Mouse (Mus musculus): Measurements from ENCODE around the gene Vamp9. TPM values are rescaled to one million over a fixed set of nuclear protein-coding genes. Genes with fewer than 3 reads are reported as not detected.

Gene Vamp9
- polyA plus RNA-seq, 1 experiment from 2014 or later = 0.68 TPM

DNA sequence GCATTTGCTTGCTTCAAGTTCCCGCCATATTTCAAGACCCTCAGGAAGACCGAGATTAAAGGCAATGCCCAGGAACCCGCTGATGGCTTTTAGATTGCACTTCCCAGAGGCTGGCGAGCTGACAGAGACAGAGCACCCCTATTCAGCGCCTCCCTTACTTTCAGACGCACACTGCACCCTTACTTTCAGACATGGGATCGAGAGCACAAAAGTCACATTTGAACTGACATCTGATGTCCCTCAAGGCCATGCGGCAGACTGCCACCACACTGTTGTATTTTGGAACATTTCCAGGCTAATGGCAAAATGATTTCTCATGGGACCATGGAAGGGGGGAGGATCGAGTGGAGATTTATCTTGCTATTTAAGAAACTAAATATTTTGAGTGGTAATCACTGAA lies 28.5 kb upstream of the Vamp9 start:
- no peak overlapping the region for H3K4me2 ChIP-seq (ENCODE audit: low read length)

GRCm38 (mm10) chr5:99882441-99882840 lies 23.6 kb upstream of the Vamp9 start:
- H3K9ac ChIP-seq (replicated peaks; ENCODE audit: low read length) = no peak overlapping the region
- no peaks in the 10 kb centered on the region for H3K4me1 ChIP-seq (ENCODE audit: control insufficient read depth, insufficient read depth, low read length)
- H3K36me3 ChIP-seq (ENCODE audit: control insufficient read depth, insufficient read depth, low read length) = no peaks in the 10 kb centered on the region
- DNase-seq = no peak
- H3K4me2 ChIP-seq (ENCODE audit: low read length) = no peak overlapping the region
- 91% methylated on average over 3 of the region's 3 CpGs for WGBS
- H3K27ac ChIP-seq (replicated peaks; ENCODE audit: low read depth, low read length) = no peak overlapping the region
- no peaks in the 10 kb centered on the region for H3K27me3 ChIP-seq (ENCODE audit: control insufficient read depth, insufficient read depth, low read length)
- no peak for ATAC-seq (ENCODE audit: low FRiP score, low TSS enrichment)
- no peaks in the 10 kb centered on the region for H3K9me3 ChIP-seq (ENCODE audit: control insufficient read depth, low read length)
- no peak overlapping the region for H3K4me3 ChIP-seq (replicated peaks; ENCODE audit: low read depth, low read length)

More for the DNA sequence above, 28.5 kb upstream of the Vamp9 start:
- WGBS = 59% methylated on average over 9 of the region's 9 CpGs
- H3K4me1 ChIP-seq (ENCODE audit: control insufficient read depth, insufficient read depth, low read length) = peaks cover 2% of the 10 kb centered on the region; the same call in 1 of the 2 replicates
- H3K27me3 ChIP-seq (ENCODE audit: control insufficient read depth, insufficient read depth, low read length) = no peaks in the 10 kb centered on the region
- H3K9ac ChIP-seq (replicated peaks; ENCODE audit: low read length) = no peak overlapping the region
- no peaks in the 10 kb centered on the region for H3K36me3 ChIP-seq (ENCODE audit: control insufficient read depth, insufficient read depth, low read length)
- no peak for ATAC-seq (ENCODE audit: low FRiP score, low TSS enrichment)
- H3K4me3 ChIP-seq (replicated peaks; ENCODE audit: low read depth, low read length) = no peak overlapping the region
- no peak overlapping the region for H3K27ac ChIP-seq (replicated peaks; ENCODE audit: low read depth, low read length)
- no peaks in the 10 kb centered on the region for H3K9me3 ChIP-seq (ENCODE audit: control insufficient read depth, low read length)
- DNase-seq = peak; percentile 36

- H3K4me1 ChIP-seq (ENCODE audit: control insufficient read depth, insufficient read depth, low read length) = no peaks in the 10 kb centered on the region
- DNase-seq = no peak
- no peak for ATAC-seq (ENCODE audit: low FRiP score, low TSS enrichment)
- no peak overlapping the region for H3K4me2 ChIP-seq (ENCODE audit: low read length)
- no peak overlapping the region for H3K9ac ChIP-seq (replicated peaks; ENCODE audit: low read length)
- 91% methylated on average over 4 of the region's 4 CpGs for WGBS
- no peaks in the 10 kb centered on the region for H3K27me3 ChIP-seq (ENCODE audit: control insufficient read depth, insufficient read depth, low read length)
- H3K27ac ChIP-seq (replicated peaks; ENCODE audit: low read depth, low read length) = no peak overlapping the region
- H3K4me3 ChIP-seq (replicated peaks; ENCODE audit: low read depth, low read length) = no peak overlapping the region
- H3K9me3 ChIP-seq (ENCODE audit: control insufficient read depth, low read length) = no peaks in the 10 kb centered on the region
- no peaks in the 10 kb centered on the region for H3K36me3 ChIP-seq (ENCODE audit: control insufficient read depth, insufficient read depth, low read length)
These were observed 22.0 kb upstream of the Vamp9 start for GRCm38 (mm10) chr5:99884035-99884434.

GRCm38 (mm10) chr5:99887133-99887532 lies 18.9 kb upstream of the Vamp9 start:
- Histone ChIP-seq H3K27ac (replicated peaks; ENCODE audit: low read depth, low read length) (no peak overlapping the region), H3K4me3 (replicated peaks; ENCODE audit: low read depth, low read length) (no peak overlapping the region), H3K9ac (replicated peaks; ENCODE audit: low read length) (no peak overlapping the region), H3K36me3 (ENCODE audit: control insufficient read depth, insufficient read depth, low read length) (no peaks in the 10 kb centered on the region), H3K27me3 (ENCODE audit: control insufficient read depth, insufficient read depth, low read length) (no peaks in the 10 kb centered on the region), H3K9me3 (ENCODE audit: control insufficient read depth, low read length) (no peaks in the 10 kb centered on the region), H3K4me1 (ENCODE audit: control insufficient read depth, insufficient read depth, low read length) (no peaks in the 10 kb centered on the region), H3K4me2 (ENCODE audit: low read length) (no peak overlapping the region)
- ATAC-seq (ENCODE audit: low FRiP score, low TSS enrichment) = no peak
- WGBS = 78% methylated on average over 1 of the region's 1 CpGs
- DNase-seq = no peak

DNA sequence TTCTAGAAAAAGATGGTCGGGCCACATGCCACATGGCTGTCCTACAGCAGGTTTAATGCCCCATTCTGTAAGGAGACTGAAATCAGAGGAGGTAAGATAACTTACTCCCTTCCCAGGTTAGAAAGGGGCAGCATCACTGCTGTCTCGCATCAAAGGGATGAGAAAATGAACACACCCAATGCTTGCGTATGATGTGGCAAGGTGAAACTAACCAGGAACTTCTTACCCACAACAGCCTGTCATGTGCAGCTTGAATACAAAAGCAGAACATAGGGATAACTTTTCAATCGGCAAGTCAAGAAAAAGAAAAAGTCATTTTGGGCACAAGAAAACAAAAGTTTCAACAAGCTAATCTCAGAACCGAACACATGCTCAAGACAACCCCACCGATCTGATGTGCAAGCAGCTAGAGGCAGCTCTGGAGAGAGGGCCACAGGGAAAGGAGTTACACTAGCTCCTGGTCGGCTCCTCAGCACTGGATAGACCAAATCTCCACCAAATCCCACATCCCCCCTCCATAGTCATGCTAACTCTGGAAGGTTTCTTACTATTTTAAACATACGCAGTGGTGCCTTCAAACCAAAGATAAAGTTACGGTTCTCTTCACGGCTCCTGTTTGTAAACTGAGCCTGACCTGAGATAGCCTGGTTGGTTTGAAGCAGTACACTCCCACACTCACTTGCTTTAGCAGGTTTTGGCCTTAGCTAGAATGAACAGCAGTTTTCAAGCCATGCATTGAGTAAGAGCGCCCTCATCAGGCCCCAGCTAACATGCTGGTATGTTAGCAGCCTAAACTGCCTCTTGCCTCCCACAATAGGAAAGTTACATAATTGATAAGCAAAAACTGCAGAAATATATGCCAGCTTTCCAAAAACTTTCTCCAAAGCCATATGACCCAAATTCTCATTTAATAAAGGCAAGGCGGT lies 14.3 kb upstream of the Vamp9 start:
- no peak for ATAC-seq (ENCODE audit: low FRiP score, low TSS enrichment)

GRCm38 (mm10) chr5:99900041-99900440 lies 6.0 kb upstream of the Vamp9 start:
- Histone ChIP-seq H3K27me3 (ENCODE audit: control insufficient read depth, insufficient read depth, low read length) (peaks cover 4% of the 10 kb centered on the region; the same call in 1 of the 2 replicates), H3K4me2 (ENCODE audit: low read length) (no peak overlapping the region), H3K4me3 (replicated peaks; ENCODE audit: low read depth, low read length) (no peak overlapping the region), H3K27ac (replicated peaks; ENCODE audit: low read depth, low read length) (no peak overlapping the region), H3K9ac (replicated peaks; ENCODE audit: low read length) (no peak overlapping the region), H3K36me3 (ENCODE audit: control insufficient read depth, insufficient read depth, low read length) (no peaks in the 10 kb centered on the region), H3K9me3 (ENCODE audit: control insufficient read depth, low read length) (no peaks in the 10 kb centered on the region), H3K4me1 (ENCODE audit: control insufficient read depth, insufficient read depth, low read length) (no peaks in the 10 kb centered on the region)
- ATAC-seq (ENCODE audit: low FRiP score, low TSS enrichment) (peak; percentile 57; the same call in 1 of the 2 replicates), DNase-seq (peak; percentile 92)
- WGBS = 13% methylated on average over 6 of the region's 6 CpGs

More for the DNA sequence above, 14.3 kb upstream of the Vamp9 start:
- 69% methylated on average over 12 of the region's 12 CpGs for WGBS
- Histone ChIP-seq H3K4me3 (replicated peaks; ENCODE audit: low read depth, low read length) (no peak overlapping the region), H3K9me3 (ENCODE audit: control insufficient read depth, low read length) (no peaks in the 10 kb centered on the region), H3K36me3 (ENCODE audit: control insufficient read depth, insufficient read depth, low read length) (no peaks in the 10 kb centered on the region), H3K4me2 (ENCODE audit: low read length) (no peak overlapping the region), H3K27me3 (ENCODE audit: control insufficient read depth, insufficient read depth, low read length) (no peaks in the 10 kb centered on the region), H3K4me1 (ENCODE audit: control insufficient read depth, insufficient read depth, low read length) (no peaks in the 10 kb centered on the region), H3K27ac (replicated peaks; ENCODE audit: low read depth, low read length) (no peak overlapping the region), H3K9ac (replicated peaks; ENCODE audit: low read length) (no peak overlapping the region)
- DNase-seq = peak; percentile 91

DNA sequence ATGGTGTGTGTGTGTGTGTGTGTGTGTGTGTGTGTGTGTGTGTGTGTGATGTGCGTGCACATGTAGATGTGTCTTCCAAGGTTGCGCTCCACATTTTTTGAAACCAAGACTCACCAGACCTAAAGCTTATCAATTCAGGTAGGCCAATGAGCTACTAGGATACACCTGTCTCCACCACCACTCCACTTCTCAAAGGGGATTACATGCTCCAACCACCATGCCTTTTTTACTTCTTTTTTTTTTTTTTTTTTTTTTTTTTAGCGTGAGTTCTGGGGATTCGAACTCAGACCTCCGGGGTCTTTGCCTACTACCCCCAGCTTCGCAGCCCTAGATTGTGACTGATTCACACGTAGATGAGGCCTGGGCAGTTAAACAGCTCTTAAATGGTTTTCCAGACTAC lies 323 bp upstream of the Vamp9 start:
- 70% methylated on average over 7 of the region's 7 CpGs for WGBS

DNA sequence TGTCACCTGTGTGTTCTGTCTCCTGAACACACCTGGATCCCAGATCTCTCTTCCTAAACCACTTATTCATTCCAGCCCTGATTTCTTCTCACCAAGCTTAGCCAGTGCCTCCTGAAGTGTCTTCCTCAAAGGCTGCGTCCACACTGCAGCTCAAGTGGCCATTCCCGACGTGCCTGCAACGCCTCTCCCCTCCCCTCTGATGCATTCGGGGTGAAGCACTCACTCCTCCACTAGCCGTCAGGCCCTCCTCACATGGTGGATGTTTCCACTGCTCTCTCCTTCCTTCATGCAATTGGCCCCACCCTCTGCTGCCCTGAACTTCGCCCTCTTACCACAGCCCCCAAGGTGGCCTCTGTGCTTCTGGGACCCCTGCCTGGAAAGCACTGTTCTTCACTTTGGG lies 9.4 kb downstream of the Vamp9 start:
- H3K36me3 ChIP-seq (ENCODE audit: control insufficient read depth, insufficient read depth, low read length) = no peaks in the 10 kb centered on the region
- no peak overlapping the region for H3K27ac ChIP-seq (replicated peaks; ENCODE audit: low read depth, low read length)
- no peak for ATAC-seq (ENCODE audit: low FRiP score, low TSS enrichment)
- no peaks in the 10 kb centered on the region for H3K9me3 ChIP-seq (ENCODE audit: control insufficient read depth, low read length)
- H3K4me1 ChIP-seq (ENCODE audit: control insufficient read depth, insufficient read depth, low read length) = no peaks in the 10 kb centered on the region
- DNase-seq = no peak
- no peak overlapping the region for H3K9ac ChIP-seq (replicated peaks; ENCODE audit: low read length)
- no peaks in the 10 kb centered on the region for H3K27me3 ChIP-seq (ENCODE audit: control insufficient read depth, insufficient read depth, low read length)
- no peak overlapping the region for H3K4me2 ChIP-seq (ENCODE audit: low read length)
- no peak overlapping the region for H3K4me3 ChIP-seq (replicated peaks; ENCODE audit: low read depth, low read length)
- WGBS = 53% methylated on average over 7 of the region's 7 CpGs

More for the DNA sequence above, 323 bp upstream of the Vamp9 start:
- Histone ChIP-seq H3K9ac (replicated peaks; ENCODE audit: low read length) (no peak overlapping the region), H3K4me2 (ENCODE audit: low read length) (peak overlapping the region; percentile 60), H3K4me3 (replicated peaks; ENCODE audit: low read depth, low read length) (peak overlapping the region; percentile 52), H3K36me3 (ENCODE audit: control insufficient read depth, insufficient read depth, low read length) (no peaks in the 10 kb centered on the region), H3K4me1 (ENCODE audit: control insufficient read depth, insufficient read depth, low read length) (0 out of 2 replicates have a peak, but pooled peaks cover 3% of the 10 kb centered on the region), H3K9me3 (ENCODE audit: control insufficient read depth, low read length) (no peaks in the 10 kb centered on the region), H3K27me3 (ENCODE audit: control insufficient read depth, insufficient read depth, low read length) (peaks cover 4% of the 10 kb centered on the region; the same call in 1 of the 2 replicates), H3K27ac (replicated peaks; ENCODE audit: low read depth, low read length) (no peak overlapping the region)
- no peak; the same call in 1 of the 2 replicates for ATAC-seq (ENCODE audit: low FRiP score, low TSS enrichment)
- no peak for DNase-seq

DNA sequence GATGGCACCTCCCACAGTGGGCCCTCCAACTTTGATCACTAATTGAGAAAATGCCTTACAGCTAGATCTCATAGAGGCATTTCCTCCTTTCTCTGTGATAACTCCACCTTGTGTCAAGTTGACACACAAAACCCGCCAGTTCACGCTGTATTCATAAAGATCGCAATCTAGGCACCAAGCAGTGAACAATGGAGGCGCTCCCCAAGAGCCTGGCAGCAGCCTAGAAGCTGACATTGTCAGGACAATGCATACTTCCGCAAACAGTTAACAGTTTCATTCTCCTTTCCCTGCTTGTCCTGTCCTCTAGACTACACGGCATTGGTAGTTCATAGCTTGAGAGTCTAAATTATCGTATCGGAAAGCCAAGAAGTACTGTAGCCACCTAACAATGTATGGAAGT lies 16.0 kb downstream of the Vamp9 start:
- H3K4me3 ChIP-seq (replicated peaks; ENCODE audit: low read depth, low read length) = no peak overlapping the region
- DNase-seq (no peak), ATAC-seq (ENCODE audit: low FRiP score, low TSS enrichment) (no peak)
- no peaks in the 10 kb centered on the region for H3K27me3 ChIP-seq (ENCODE audit: control insufficient read depth, insufficient read depth, low read length)
- H3K36me3 ChIP-seq (ENCODE audit: control insufficient read depth, insufficient read depth, low read length) = no peaks in the 10 kb centered on the region
- H3K9me3 ChIP-seq (ENCODE audit: control insufficient read depth, low read length) = no peaks in the 10 kb centered on the region
- H3K4me2 ChIP-seq (ENCODE audit: low read length) = no peak overlapping the region
- H3K4me1 ChIP-seq (ENCODE audit: control insufficient read depth, insufficient read depth, low read length) = no peaks in the 10 kb centered on the region
- no peak overlapping the region for H3K9ac ChIP-seq (replicated peaks; ENCODE audit: low read length)
- whole genome bisulfite sequencing = 68% methylated on average over 8 of the region's 8 CpGs
- H3K27ac ChIP-seq (replicated peaks; ENCODE audit: low read depth, low read length) = no peak overlapping the region

Data from midbrain, embryonic 14.5 days (tissue).